Mouse (Mus musculus): ENCODE results near the gene Abhd17c. TPM values are rescaled to one million over a fixed set of nuclear protein-coding genes. Genes with fewer than 3 reads are reported as not detected.

Abhd17c gene
- polyA plus RNA-seq, 1 experiment from 2014 or later: 71.3 TPM

- peaks cover 4% of the 10 kb centered on the region; the same call in 1 of the 2 replicates for H3K4me1 ChIP-seq (replicated peaks; ENCODE audit: control insufficient read depth, insufficient read depth, low read length)
- H3K36me3 ChIP-seq (ENCODE audit: control insufficient read depth, insufficient read depth, low read length): no peaks in the 10 kb centered on the region
- H3K27me3 ChIP-seq (ENCODE audit: control insufficient read depth, insufficient read depth, low read length): peaks cover 14% of the 10 kb centered on the region
- no peak overlapping the region for H3K9ac ChIP-seq (ENCODE audit: low read length)
- DNase-seq (ENCODE audit: low spot score): no peak
- WGBS: 92% methylated on average over 3 of the region's 3 CpGs
- no peak overlapping the region for H3K4me3 ChIP-seq (ENCODE audit: low read depth, low read length)
- no peaks in the 10 kb centered on the region for H3K9me3 ChIP-seq (ENCODE audit: control insufficient read depth, low read length)
- H3K27ac ChIP-seq (ENCODE audit: low read depth, low read length): no peak overlapping the region
- H3K4me2 ChIP-seq (ENCODE audit: low read depth, low read length, severe bottlenecking): no peak overlapping the region
- no peak for ATAC-seq (replicated peaks; ENCODE audit: low FRiP score)
These were observed 63.5 kb downstream of the Abhd17c start for GRCm38 (mm10) chr7:84088191-84088590.

DNA sequence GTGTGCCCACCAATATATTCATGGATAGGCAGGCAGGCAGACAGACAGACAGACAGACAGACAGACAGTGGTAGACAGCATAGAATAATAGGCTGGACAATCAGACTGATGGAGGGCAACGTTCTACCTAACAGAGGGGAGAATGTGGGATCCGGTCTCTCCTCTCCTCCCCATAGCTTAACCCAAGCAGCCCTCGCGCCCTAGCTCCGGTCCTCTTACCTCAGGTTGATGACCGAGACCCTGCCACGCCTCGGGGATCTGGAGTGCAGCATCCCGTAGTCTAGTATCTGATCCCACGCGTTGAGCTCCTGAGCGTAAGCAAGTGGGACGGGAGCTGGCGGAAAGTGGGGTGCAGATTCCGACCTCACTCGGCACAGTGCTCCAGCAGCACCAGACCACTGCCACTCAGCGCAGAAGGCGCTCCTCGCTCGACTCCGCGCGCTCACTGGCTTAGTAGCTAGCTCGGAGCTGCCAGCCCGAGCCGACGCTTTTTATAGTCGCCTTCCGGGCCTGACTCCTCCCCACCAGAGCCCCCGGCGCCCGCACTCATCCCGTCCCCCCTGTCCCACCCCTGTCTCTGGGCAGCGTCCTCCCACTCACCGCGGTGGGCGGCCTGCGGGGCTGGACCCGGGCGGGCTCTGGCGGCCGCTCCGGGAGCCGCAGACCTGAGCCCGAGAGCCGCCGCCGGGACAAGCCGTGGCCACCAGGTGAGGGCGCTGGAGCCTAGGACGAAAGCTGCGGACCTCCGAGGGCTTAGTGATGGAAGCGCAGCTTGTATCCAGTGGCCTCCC, 65.5 kb downstream of the Abhd17c start, which contains the start of gene Cemip:
TSS of gene Cemip (minus strand) at position 464 of the 791 bp plus-strand sequence.
- Histone ChIP-seq H3K4me1 (replicated peaks; ENCODE audit: control insufficient read depth, insufficient read depth, low read length) (peaks cover 4% of the 10 kb centered on the region; the same call in 1 of the 2 replicates), H3K9ac (ENCODE audit: low read length) (peak within 1 kb of the TSS; percentile 47; the same call in 1 of the 2 replicates), H3K36me3 (ENCODE audit: control insufficient read depth, insufficient read depth, low read length) (no peaks in the 10 kb centered on the region), H3K27ac (ENCODE audit: low read depth, low read length) (no peak within 1 kb of the TSS), H3K9me3 (ENCODE audit: control insufficient read depth, low read length) (no peaks in the 10 kb centered on the region), H3K4me2 (ENCODE audit: low read depth, low read length, severe bottlenecking) (peak within 1 kb of the TSS; percentile 84), H3K27me3 (ENCODE audit: control insufficient read depth, insufficient read depth, low read length) (peaks cover 14% of the 10 kb centered on the region), H3K4me3 (ENCODE audit: low read depth, low read length) (peak within 1 kb of the TSS; percentile 33)
- ATAC-seq (replicated peaks; ENCODE audit: low FRiP score) (peak; percentile 89), DNase-seq (ENCODE audit: low spot score) (peak; percentile 88)
- WGBS: under 1% methylated on average over 54 of the region's 54 CpGs

DNA sequence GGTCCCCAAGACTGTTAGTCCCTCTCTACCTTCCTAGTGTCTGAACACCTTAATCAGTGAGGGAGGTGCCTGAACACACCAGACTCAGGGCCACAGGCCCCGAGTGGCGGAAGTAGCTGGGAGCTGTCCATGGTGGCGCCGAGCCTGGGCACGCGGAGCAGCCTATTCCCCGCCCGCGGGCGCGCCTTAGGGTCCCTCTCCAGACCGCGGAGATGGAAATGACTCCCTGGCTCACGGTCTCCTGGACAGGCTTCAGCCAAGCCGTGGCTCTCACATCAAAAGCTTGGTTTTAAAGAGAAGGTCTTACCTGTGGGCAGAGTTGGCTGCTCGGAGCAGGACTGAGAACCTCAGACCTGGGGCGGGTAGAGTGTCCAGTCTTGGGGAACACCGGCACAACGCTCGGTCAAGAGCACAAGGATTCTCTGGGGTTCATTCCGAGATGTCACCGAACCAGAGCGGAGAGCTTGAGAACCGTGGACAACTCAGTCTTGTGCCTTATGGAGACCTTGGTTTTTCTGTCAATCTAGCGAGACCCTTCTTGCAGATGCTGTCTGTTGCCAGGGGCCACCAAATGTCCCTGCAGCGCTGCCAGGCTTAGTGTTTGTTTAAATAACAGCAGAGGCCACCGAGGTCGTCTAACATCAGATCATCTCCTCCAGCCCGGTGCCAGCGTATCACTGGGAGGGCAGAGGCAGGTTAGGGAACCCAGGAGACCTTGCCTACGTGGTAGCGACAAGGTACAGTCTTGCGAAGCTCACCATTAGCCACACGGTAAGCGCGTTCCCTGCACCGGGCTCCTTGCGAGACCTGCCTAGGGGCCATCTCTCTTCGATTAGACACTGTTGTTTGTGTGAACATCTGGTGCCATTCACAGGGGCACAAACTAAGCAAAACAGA, 66.4 kb downstream of the Abhd17c start:
- H3K27me3 ChIP-seq (ENCODE audit: control insufficient read depth, insufficient read depth, low read length): peaks cover 14% of the 10 kb centered on the region
- ATAC-seq (replicated peaks; ENCODE audit: low FRiP score): 0 out of 2 replicates have a peak, but pooled peaks have one; percentile 19
- 5% methylated on average over 39 of the region's 39 CpGs for WGBS
- H3K36me3 ChIP-seq (ENCODE audit: control insufficient read depth, insufficient read depth, low read length): no peaks in the 10 kb centered on the region
- H3K4me2 ChIP-seq (ENCODE audit: low read depth, low read length, severe bottlenecking): peak overlapping the region; percentile 84
- H3K9ac ChIP-seq (ENCODE audit: low read length): no peak overlapping the region
- no peak overlapping the region for H3K27ac ChIP-seq (ENCODE audit: low read depth, low read length)
- H3K9me3 ChIP-seq (ENCODE audit: control insufficient read depth, low read length): no peaks in the 10 kb centered on the region
- peak overlapping the region; percentile 33 for H3K4me3 ChIP-seq (ENCODE audit: low read depth, low read length)
- H3K4me1 ChIP-seq (replicated peaks; ENCODE audit: control insufficient read depth, insufficient read depth, low read length): peaks cover 4% of the 10 kb centered on the region; the same call in 1 of the 2 replicates
- peak; percentile 82 for DNase-seq (ENCODE audit: low spot score)

DNA sequence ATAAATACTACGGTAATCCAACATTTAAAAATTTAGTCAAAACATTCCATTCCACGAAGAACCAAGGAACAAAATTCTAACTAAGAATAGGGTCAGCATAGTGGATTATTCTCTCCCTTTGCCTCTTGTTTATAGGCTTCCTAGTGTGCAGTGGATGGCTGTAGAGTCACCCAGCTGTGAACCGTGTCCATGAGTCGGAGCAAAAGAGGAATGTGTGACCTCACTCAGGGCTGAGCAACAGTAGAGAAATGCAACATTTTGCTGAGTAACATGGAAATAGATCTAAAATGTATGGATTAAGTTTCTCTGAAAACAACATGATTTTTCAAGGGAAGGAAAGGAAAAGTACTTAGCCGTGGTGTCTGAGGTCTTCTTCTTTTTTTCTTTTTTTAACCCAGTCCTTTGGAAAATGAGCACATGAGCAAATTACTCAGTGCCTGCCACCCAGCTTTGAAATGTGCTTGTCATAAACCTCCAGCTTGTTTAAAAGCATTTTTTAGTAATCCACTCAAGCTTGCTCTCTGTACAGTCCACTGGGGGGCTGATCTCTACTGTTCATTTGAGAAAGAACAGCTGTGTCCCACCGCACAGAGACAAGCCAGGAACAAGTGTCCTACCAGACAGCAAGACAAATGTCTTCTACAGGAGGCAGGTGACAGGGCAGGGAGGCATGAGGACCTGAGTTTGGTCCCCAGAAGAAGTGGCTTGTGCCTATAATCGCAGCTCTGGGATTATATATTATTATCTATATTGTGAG, 74.3 kb downstream of the Abhd17c start:
- H3K27ac ChIP-seq (ENCODE audit: low read depth, low read length): no peak overlapping the region
- no peaks in the 10 kb centered on the region for H3K36me3 ChIP-seq (ENCODE audit: control insufficient read depth, insufficient read depth, low read length)
- H3K4me3 ChIP-seq (ENCODE audit: low read depth, low read length): no peak overlapping the region
- H3K4me1 ChIP-seq (replicated peaks; ENCODE audit: control insufficient read depth, insufficient read depth, low read length): no peaks in the 10 kb centered on the region
- 76% methylated on average over 7 of the region's 7 CpGs for WGBS
- ATAC-seq (replicated peaks; ENCODE audit: low FRiP score): no peak
- no peaks in the 10 kb centered on the region for H3K9me3 ChIP-seq (ENCODE audit: control insufficient read depth, low read length)
- H3K9ac ChIP-seq (ENCODE audit: low read length): no peak overlapping the region
- DNase-seq (ENCODE audit: low spot score): no peak
- no peak overlapping the region for H3K4me2 ChIP-seq (ENCODE audit: low read depth, low read length, severe bottlenecking)
- no peaks in the 10 kb centered on the region for H3K27me3 ChIP-seq (ENCODE audit: control insufficient read depth, insufficient read depth, low read length)

- no peak overlapping the region for H3K27ac ChIP-seq (ENCODE audit: low read depth, low read length)
These were observed 77.4 kb downstream of the Abhd17c start for GRCm38 (mm10) chr7:84074266-84074665.

DNA sequence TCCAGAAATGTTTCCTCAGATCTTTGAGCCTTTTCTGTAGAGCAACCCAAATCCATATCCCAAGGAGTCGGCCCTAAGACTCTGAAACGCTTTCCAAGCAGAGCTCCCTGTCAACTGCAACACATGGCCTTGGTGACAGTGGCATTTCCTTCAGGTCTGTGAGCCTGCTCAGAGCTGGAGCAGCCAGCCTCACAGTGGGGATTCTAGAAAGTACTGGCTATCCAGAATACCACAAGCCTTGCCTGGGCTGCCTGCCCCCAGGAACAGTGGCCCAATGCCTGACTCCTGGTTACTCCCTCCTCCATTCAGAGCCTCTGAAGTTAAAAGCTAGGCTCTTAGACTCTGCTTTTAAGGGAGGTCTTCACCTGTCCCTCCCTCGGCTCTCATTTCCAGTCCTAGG, 77.8 kb downstream of the Abhd17c start:
- H3K4me3 ChIP-seq (ENCODE audit: low read depth, low read length): no peak overlapping the region
- no peaks in the 10 kb centered on the region for H3K4me1 ChIP-seq (replicated peaks; ENCODE audit: control insufficient read depth, insufficient read depth, low read length)
- H3K4me2 ChIP-seq (ENCODE audit: low read depth, low read length, severe bottlenecking): no peak overlapping the region
- ATAC-seq (replicated peaks; ENCODE audit: low FRiP score): no peak
- H3K36me3 ChIP-seq (ENCODE audit: control insufficient read depth, insufficient read depth, low read length): no peaks in the 10 kb centered on the region
- WGBS: 88% methylated on average over 3 of the region's 3 CpGs
- no peak for DNase-seq (ENCODE audit: low spot score)
- no peak overlapping the region for H3K27ac ChIP-seq (ENCODE audit: low read depth, low read length)
- no peaks in the 10 kb centered on the region for H3K27me3 ChIP-seq (ENCODE audit: control insufficient read depth, insufficient read depth, low read length)
- no peak overlapping the region for H3K9ac ChIP-seq (ENCODE audit: low read length)
- H3K9me3 ChIP-seq (ENCODE audit: control insufficient read depth, low read length): no peaks in the 10 kb centered on the region

More at GRCm38 (mm10) chr7:84074266-84074665, 77.4 kb downstream of the Abhd17c start:
- DNase-seq (ENCODE audit: low spot score): no peak
- Histone ChIP-seq H3K4me2 (ENCODE audit: low read depth, low read length, severe bottlenecking) (no peak overlapping the region), H3K36me3 (ENCODE audit: control insufficient read depth, insufficient read depth, low read length) (no peaks in the 10 kb centered on the region), H3K9ac (ENCODE audit: low read length) (no peak overlapping the region), H3K4me3 (ENCODE audit: low read depth, low read length) (no peak overlapping the region), H3K4me1 (replicated peaks; ENCODE audit: control insufficient read depth, insufficient read depth, low read length) (no peaks in the 10 kb centered on the region), H3K9me3 (ENCODE audit: control insufficient read depth, low read length) (no peaks in the 10 kb centered on the region), H3K27me3 (ENCODE audit: control insufficient read depth, insufficient read depth, low read length) (no peaks in the 10 kb centered on the region)
- WGBS: 73% methylated on average over 8 of the region's 8 CpGs
- no peak for ATAC-seq (replicated peaks; ENCODE audit: low FRiP score)

- H3K9ac ChIP-seq (ENCODE audit: low read length): no peak overlapping the region
- H3K27me3 ChIP-seq (ENCODE audit: control insufficient read depth, insufficient read depth, low read length): no peaks in the 10 kb centered on the region
- 87% methylated on average over 5 of the region's 5 CpGs for WGBS
- no peaks in the 10 kb centered on the region for H3K4me1 ChIP-seq (replicated peaks; ENCODE audit: control insufficient read depth, insufficient read depth, low read length)
- no peak for DNase-seq (ENCODE audit: low spot score)
- H3K27ac ChIP-seq (ENCODE audit: low read depth, low read length): no peak overlapping the region
- H3K4me3 ChIP-seq (ENCODE audit: low read depth, low read length): no peak overlapping the region
- ATAC-seq (replicated peaks; ENCODE audit: low FRiP score): no peak
- H3K36me3 ChIP-seq (ENCODE audit: control insufficient read depth, insufficient read depth, low read length): no peaks in the 10 kb centered on the region
- H3K4me2 ChIP-seq (ENCODE audit: low read depth, low read length, severe bottlenecking): no peak overlapping the region
- H3K9me3 ChIP-seq (ENCODE audit: control insufficient read depth, low read length): no peaks in the 10 kb centered on the region
These were observed 82.8 kb downstream of the Abhd17c start for GRCm38 (mm10) chr7:84068931-84069330.

DNA sequence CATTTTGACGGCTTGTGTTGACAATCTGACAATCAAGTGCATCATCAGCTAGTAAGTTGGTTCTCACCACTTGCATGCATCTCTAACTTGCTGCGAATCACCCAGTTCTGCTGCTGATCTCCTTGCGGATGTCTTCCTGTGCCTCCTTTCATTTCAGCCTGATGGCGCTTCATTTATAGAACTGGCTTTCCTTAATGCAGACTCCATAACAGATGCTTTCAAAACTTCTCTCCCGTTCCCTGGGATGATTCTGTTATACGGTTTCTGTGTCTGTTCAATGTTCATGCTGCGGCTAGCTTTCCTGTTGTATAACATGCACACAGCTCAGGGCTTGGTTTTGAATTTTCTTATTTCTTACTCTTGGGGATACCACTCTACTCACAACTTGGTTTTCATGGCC, 91.9 kb downstream of the Abhd17c start:
- DNase-seq (ENCODE audit: low spot score) (no peak), ATAC-seq (replicated peaks; ENCODE audit: low FRiP score) (no peak)
- Histone ChIP-seq H3K27ac (ENCODE audit: low read depth, low read length) (no peak overlapping the region), H3K4me2 (ENCODE audit: low read depth, low read length, severe bottlenecking) (no peak overlapping the region), H3K9me3 (ENCODE audit: control insufficient read depth, low read length) (no peaks in the 10 kb centered on the region), H3K36me3 (ENCODE audit: control insufficient read depth, insufficient read depth, low read length) (no peaks in the 10 kb centered on the region), H3K4me3 (ENCODE audit: low read depth, low read length) (no peak overlapping the region), H3K27me3 (ENCODE audit: control insufficient read depth, insufficient read depth, low read length) (no peaks in the 10 kb centered on the region), H3K9ac (ENCODE audit: low read length) (no peak overlapping the region), H3K4me1 (replicated peaks; ENCODE audit: control insufficient read depth, insufficient read depth, low read length) (no peaks in the 10 kb centered on the region)
- 93% methylated on average over 7 of the region's 7 CpGs for WGBS
